Mouse (Mus musculus): ENCODE measurements around the gene Asic2.

DNA sequence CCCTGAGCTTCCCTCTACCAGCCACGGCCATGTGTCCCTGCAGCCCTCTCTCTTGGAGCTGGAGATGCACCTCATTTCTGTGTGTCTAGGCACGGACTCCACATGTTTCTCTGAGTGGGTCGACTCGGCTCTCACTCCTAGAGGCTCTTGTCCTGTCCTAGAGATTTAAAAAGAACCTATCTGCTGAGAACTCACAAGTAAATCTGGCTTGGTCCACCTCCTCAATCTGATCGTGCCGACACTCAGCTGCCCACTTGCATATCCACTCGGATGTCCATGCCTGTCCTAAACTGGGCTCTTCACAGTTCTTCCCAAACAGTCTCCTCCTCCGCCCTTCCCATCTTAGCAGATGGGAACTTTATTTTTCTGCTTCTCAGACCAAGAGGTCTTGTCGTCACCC is 908.7 kb downstream of the Asic2 start:
- no peak for TF ChIP-seq CTCF (IDR thresholded peaks at IDR 0.05; ENCODE audit: low read depth, low read length)
- no peak for TF ChIP-seq POLR2A (IDR thresholded peaks at IDR 0.05; ENCODE audit: extremely low read depth, insufficient read depth, low read length)

All from liver, adult 2 months (tissue).